Mouse (Mus musculus) mesoderm, embryonic 11.5 days (tissue): ENCODE results near the gene Pop4.
"Not testable (repeated sequence)": the region's sequence is repeated elsewhere in the genome, so short reads cannot be mapped to it uniquely, and the experiment has no call there.

ENCODE experiments used
- DNase-seq: peaks from one replicate; pipeline ENCODE4 v3.0.0-alpha.2; 2012; ENCODE audit warnings: low read depth, low spot score

Gene Pop4

GRCm38 (mm10) chr7:38270703-38271510, at the start of gene Pop4:
Pop4 (minus strand) TSS chr7:38271423.
- DNase-seq, result peak; percentile 94

DNA sequence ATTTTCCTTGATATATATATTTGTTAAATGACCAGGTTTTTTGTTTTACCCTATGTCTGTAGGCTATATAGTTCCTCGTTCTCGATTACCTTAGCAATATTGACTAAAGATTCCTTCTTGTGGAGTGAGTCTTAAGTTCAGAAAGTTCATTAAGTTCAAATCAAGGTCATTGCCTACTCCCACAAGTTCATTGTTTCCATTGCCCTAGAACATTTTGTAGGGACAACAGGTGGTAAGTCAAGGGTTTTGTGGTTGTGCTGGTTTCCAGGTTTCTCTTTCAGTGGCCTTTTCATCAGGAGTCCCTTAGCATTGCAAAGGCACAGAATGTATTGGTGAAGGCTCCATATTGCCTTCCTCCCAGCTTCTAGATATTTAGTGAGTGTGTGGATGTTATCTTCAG, 49.4 kb upstream of the Pop4 start:
- no peak for DNase-seq

- not testable (repeated sequence) for DNase-seq
Observed at GRCm38 (mm10) chr7:38282192-38282591, 11.0 kb upstream of the Pop4 start.

GRCm38 (mm10) chr7:38272551-38272950, 1.3 kb upstream of the Pop4 start:
- DNase-seq, result no peak

DNA sequence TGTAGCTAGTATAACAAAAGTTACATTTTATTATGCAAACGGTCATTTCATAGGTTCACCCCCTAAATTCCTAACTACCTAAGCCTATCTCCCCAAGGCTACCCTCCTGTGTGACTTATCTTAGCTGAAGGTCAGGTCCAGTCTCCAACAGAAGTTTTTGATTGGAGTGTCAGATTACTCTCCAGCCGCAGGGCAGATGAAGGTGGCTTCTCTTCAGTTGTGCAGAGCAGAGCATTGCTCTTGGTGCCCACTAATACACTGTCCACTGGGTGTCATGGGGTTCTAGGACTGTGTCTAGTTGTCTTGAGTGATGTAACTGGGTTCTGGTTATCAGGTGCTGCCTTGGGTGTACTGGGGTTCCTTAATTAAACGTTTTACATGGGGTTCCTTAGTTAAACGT, 636 bp upstream of the Pop4 start:
- no peak for DNase-seq

DNA sequence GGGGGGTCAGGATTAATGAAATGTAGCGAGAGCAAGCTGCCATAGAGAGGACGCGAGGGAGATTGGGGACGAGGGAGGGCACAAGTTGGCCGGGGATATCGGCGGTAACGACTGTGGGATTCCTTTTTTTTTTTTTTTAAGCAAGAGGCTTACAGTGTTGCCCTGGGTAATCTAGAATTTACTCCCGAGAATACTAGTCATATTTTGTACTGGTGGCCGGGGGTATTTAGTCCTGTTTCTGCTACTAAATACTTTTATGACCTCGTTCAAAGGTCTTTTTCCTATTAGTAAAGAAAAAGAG, 238 bp upstream of the Pop4 start:
- DNase-seq, result no peak

DNA sequence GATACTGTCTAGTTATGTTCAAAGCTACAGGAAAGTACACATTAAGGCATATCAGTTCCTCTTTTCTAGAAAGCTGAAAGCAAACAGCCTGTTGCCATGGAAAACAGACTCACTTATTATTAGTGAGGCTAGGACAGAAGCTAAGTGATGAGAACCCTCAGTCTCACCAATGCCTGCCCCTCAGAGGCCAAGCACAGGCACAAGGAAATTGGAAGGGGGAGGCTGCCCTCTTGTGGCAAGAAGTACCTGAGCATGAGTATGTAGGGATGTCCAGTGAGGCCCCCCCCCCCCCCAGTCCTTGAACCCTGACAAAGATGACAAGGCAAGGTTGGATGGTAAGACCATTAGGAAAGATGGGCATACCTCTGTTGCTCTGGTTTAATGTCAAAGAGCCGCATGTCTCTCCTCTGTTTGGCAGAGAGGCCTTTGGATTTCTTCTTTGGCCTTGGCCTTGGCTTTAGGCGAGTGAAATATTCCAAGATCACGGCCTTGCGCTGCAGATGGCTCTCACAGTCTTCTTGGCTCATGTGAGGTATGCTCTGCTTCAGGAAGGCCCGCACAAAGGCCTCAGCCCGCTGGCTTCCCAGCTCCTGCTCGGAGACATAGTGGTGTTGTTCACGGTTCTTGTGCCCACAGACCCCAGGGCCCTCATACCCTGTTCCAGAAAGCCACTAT, 4.1 kb downstream of the Pop4 start:
- peak; percentile 48 for DNase-seq

DNA sequence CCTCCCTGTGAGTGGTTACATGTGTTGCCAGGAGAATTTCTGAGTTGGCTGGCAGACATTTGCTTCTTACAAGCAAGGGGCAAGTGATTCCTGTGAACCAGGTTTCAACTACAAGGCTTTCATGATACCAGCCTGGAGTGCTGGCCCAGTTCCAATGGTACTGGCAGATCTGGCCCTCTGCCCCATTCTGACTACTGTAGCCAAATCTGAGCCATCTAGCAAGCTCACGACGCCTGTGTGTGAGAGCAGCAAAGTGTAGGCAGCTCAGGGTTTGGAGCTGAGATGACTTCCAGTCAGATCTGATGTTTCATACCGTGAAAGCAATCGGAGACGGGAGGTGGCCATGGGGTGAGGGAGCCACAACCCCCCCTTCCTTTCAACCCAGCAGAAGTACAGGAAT, 8.8 kb downstream of the Pop4 start:
- no peak for DNase-seq

- no peak for DNase-seq
Observed at GRCm38 (mm10) chr7:38259631-38260030, 11.6 kb downstream of the Pop4 start.

- DNase-seq, result no peak
Observed at GRCm38 (mm10) chr7:38253441-38253840, 17.8 kb downstream of the Pop4 start.

DNA sequence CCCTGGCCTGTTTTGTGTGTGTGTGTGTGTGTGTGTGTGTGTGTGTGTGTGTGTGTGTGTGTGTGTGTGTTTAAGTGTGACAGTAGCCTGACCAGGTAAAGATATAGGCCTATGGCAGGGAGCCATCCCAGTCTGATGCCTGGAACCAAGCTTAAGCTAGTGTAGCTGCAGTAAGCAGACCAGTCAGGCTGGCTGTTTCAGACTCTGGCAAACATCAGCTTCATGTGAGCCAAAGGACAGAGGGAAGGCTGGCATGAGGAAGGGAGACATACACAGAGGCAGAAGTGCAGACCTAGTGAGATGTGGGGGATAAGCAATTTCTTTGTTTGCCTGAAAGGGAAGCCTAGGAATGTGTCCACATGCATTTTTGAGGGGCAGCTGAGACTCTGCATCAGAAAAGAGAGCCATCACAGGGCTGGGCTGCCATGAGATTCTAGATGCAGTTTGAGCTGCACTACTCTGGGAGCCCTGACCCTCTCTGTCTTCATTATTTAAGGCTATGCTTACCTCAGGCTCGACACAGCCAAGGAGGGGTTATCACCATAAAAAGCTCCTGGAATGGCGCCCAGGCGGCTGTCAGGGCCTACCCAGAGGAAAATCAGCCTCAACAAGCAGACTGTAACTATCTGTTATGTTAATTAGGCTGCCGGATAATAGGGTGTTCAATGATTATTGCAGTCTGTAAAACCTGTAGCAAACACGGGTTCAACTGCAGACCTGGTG, 19.6 kb downstream of the Pop4 start:
- DNase-seq, result no peak

DNA sequence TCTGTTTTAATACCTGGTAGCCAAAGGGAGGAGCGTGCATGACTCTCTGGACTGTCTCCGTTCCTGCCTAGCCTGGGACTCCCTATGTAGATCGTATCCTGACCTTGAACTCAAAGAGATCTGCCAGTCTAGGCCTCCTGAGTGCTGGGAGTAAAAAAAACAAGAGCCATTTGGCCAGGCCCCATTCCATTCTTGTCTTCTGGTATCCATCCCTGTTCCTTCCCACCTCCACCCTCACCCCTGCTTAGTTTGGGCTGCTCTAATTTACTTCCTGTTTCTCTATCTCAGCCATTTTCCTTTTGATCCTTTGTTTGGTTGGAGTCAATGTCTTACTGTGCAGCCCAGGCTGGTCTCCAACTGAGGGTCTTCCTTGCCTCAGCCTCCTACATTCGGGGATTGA, 28.8 kb downstream of the Pop4 start:
- no peak for DNase-seq

- no peak for DNase-seq
Observed at GRCm38 (mm10) chr7:38237140-38237539, 34.1 kb downstream of the Pop4 start.

DNA sequence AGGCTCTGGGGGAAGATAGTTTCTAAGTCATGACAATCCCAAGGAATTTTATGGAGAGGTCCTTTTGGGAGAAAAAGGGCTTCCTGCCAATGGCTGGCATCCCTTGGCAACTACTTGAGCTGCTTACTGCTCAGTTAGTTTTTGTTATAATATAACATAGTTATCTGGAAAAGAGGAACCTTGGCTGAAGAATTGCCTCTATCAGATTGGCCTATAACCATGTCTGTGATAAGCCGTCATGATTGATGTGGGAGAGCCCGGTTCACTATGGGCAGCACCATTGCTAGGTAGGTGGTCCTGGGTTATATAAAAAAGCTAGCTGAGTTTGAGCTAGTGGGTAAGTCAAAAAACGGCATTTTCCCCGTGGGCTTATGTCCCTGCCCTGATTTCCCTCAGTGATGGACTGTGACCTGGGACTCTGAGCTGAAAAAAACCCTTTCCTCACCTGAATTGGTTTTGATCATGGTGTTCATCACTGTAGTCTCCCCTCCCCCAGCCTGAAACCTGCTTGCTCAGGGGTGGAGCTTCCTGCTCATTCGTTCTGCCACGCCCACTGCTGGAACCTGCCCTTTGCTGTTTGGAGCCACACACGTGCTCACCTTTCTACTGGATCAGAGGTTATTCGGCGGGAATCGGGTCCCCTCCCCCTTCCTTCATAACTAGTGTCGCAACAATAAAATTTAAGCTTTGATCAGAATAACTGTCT, 34.7 kb downstream of the Pop4 start:
- no peak for DNase-seq

DNA sequence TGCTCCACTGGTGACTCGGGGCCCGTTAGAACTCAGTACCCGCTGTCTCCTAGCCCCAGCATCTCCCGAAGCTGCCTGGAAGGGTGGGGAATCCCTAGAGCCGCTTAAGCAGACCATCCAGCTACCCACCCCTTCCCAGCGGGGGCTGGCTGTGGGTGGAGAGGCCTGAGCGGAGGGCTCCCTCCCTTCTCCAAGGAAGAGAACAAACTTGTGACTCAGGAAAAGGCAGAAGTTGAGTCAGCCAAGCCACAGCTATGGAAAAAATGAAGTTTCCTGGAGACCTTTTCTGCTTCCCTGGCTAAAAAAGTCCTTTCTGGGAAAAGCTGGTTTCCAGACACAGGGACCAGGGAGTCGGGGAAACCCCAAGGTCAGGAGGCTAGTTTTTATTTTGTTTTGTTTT, 40.9 kb downstream of the Pop4 start:
- DNase-seq, result no peak

DNA sequence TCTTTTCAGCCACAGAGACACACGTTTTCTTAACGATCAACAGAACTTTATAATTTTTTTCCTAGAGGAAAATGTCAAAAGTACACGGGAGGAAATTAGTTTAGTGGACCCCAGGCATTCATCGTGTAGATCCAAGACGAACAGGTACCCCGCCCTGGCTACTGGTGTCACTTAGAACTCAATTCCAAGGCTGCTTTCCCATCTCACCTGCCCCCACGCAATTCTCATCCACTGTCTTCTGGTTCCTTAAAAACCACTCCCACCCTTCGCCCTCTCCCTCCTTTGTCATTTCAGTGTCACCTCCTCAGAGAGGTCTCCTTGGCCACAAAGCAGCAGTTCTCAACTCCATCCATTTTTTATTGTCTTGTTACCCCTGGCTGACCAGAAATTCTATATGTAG, 42.9 kb downstream of the Pop4 start:
- no peak for DNase-seq

GRCm38 (mm10) chr7:38227900-38228298, 43.3 kb downstream of the Pop4 start, which contains the start of gene Plekhf1:
Plekhf1 (minus strand) TSS chr7:38228016.
- peak; percentile 95 for DNase-seq

GRCm38 (mm10) chr7:38227181-38227899, 43.9 kb downstream of the Pop4 start:
- DNase-seq, result peak; percentile 78

- no peak for DNase-seq
Observed at GRCm38 (mm10) chr7:38226226-38226625, 45.0 kb downstream of the Pop4 start.

DNA sequence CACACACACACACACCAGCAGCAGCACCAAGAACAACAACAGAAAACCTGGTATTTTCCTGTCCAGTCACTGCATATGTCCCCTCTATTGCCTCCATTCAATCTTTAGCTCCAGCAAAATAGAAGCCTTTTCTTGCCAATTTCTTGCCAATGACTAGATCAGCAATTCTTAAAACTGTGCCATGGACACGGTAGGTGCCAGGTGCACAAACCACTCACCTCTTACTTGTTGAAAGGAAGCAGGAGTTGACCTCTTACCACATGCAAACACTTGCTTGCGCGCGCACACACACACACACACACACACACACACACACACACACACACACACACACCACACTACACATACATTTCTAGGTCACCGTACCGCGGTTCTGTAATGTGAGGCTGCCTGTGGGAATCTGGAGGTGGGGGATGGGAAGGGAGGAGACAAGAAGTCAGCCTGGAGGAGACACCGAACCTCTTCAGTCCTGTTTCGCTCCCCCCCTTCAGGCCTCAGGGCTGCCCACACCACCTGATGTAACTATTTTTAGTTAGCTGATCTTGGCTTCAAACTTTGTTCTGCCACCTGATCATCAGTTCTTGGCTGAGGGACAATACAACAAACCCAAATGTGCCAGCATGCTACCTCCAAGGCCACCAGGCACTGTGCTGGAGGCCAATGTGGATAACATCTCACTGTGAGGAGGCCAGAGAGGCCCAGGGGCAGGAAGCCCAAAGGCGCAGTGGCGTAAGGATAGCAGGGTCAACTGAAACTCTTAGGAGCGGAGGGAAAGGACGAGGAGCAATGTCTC, 46.5 kb downstream of the Pop4 start:
- no peak for DNase-seq

- DNase-seq, result no peak
Observed at GRCm38 (mm10) chr7:38220866-38221265, 50.4 kb downstream of the Pop4 start.
